Mouse (Mus musculus) myocyte (in vitro differentiated cells): Measurements from ENCODE around the gene Sh3rf1. TPM values are rescaled to one million over a fixed set of nuclear protein-coding genes. Genes with fewer than 3 reads are reported as not detected.

ENCODE experiments used
- H3K27me3 ChIP-seq: one replicate; pipeline ENCODE4 v1.6.1; 2011; ENCODE audit not compliant: control insufficient read depth, insufficient read depth, insufficient read length
- H3K36me3 ChIP-seq: one replicate; pipeline ENCODE4 v1.6.1; 2011; ENCODE audit not compliant: control insufficient read depth, insufficient read depth
- H3K4me2 ChIP-seq: one replicate; pipeline ENCODE4 v1.6.1; 2011; ENCODE audit warnings: low read depth, control low read depth
- H3K4me3 ChIP-seq: one replicate; pipeline ENCODE4 v1.5.1; 2011; ENCODE audit warnings: mild to moderate bottlenecking, control low read depth, moderate library complexity
- H3K79me2 ChIP-seq: one replicate; pipeline ENCODE4 v1.6.1; 2011; ENCODE audit not compliant: control insufficient read depth, insufficient read depth
- H3ac ChIP-seq: one replicate; pipeline ENCODE4 v1.6.1; 2011; ENCODE audit not compliant: control insufficient read depth, insufficient read length
- CEBPB ChIP-seq: IDR thresholded peaks from 2 replicates; pipeline ENCODE4 v1.6.1; 2011; ENCODE audit warnings: mild to moderate bottlenecking, moderate library complexity; ENCODE audit not compliant: poor library complexity, insufficient read depth, severe bottlenecking
- E2F4 ChIP-seq: IDR thresholded peaks from one replicate; pipeline ENCODE4 v1.6.1; 2011; ENCODE audit warnings: mild to moderate bottlenecking, control low read depth, moderate library complexity; ENCODE audit not compliant: insufficient read depth
- MAX ChIP-seq: IDR thresholded peaks from one replicate; pipeline ENCODE4 v1.6.1; 2011; ENCODE audit warnings: low read depth, mild to moderate bottlenecking, control low read depth
- MYOD1 ChIP-seq, 3 experiments: IDR thresholded peaks; one replicate each; pipeline ENCODE4 v1.6.1; 2011; ENCODE audit warnings: control low read depth in 2 of 3, low read depth in 2 of 3, mild to moderate bottlenecking in 2 of 3, moderate library complexity in 1 of 3; ENCODE audit not compliant: insufficient read length in 2 of 3, control insufficient read depth in 1 of 3
- MYOG ChIP-seq, 3 experiments: IDR thresholded peaks; one replicate each; pipeline ENCODE4 v1.6.1; 2011; ENCODE audit warnings: control low read depth in 2 of 3, low read depth in 2 of 3, mild to moderate bottlenecking in 2 of 3; ENCODE audit not compliant: insufficient read length in 2 of 3, control insufficient read depth in 1 of 3, insufficient read depth in 1 of 3
- POLR2A ChIP-seq: IDR thresholded peaks from one replicate; pipeline ENCODE4 v1.6.1; 2011; ENCODE audit warnings: low read depth, mild to moderate bottlenecking, control low read depth, moderate library complexity; ENCODE audit not compliant: insufficient read length
- POLR2AphosphoS2 ChIP-seq: IDR thresholded peaks from one replicate; pipeline ENCODE4 v1.6.1; 2011; ENCODE audit warnings: low read depth, control low read depth; ENCODE audit not compliant: insufficient read length
- REST ChIP-seq: IDR thresholded peaks from one replicate; pipeline ENCODE4 v1.6.1; 2011; ENCODE audit warnings: mild to moderate bottlenecking, control low read depth, moderate library complexity; ENCODE audit not compliant: insufficient read depth, insufficient read length
- SRF ChIP-seq: IDR thresholded peaks from one replicate; pipeline ENCODE4 v1.6.1; 2011; ENCODE audit warnings: low read depth; ENCODE audit not compliant: control insufficient read depth, insufficient read length
- TCF12 ChIP-seq: IDR thresholded peaks from one replicate; pipeline ENCODE4 v1.6.1; 2011; ENCODE audit warnings: mild to moderate bottlenecking, control low read depth; ENCODE audit not compliant: poor library complexity, insufficient read depth, severe bottlenecking
- TCF3 ChIP-seq: IDR thresholded peaks from one replicate; pipeline ENCODE4 v1.6.1; 2011; ENCODE audit warnings: low read depth, control low read depth; ENCODE audit not compliant: insufficient read length
- USF1 ChIP-seq: IDR thresholded peaks from one replicate; pipeline ENCODE4 v1.6.1; 2011; ENCODE audit warnings: low read depth, mild to moderate bottlenecking, control low read depth, moderate library complexity
- polyA plus RNA-seq: library from polyadenylated mRNA; unstranded; fragments of >200 nt; fragmentation: generic; extraction: Trizol; gene quantifications from one replicate; pipeline ENCODE4 v1.2.1, GENCODE M21; 2012; ENCODE audit warnings: missing spikeins

The Sh3rf1 gene
- polyA plus RNA-seq, 1 experiment, result 4.2 TPM

DNA sequence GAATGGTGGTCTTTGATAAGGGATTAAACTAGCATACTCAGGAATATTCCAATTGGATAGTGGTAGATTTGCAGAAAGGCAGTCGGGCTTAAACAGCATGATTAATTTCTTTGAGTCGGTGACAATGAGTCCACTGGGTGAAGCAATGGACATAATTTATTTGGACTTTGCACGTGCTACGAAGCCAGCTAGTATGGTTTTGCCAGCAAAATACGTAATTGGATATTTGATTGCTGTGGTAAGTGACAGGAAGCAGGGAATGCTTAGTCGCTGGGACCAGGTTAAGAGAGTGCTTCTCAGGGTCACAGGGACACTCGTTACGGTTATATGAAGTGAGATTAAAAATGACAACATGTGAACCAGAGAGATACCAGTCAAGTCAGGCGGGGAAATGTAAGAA lies 164.7 kb downstream of the Sh3rf1 start:
- Histone ChIP-seq H3ac (no peak overlapping the region), H3K4me3 (no peak overlapping the region), H3K79me2 (no peaks in the 10 kb centered on the region), H3K27me3 (no peaks in the 10 kb centered on the region), H3K36me3 (peaks cover 9% of the 10 kb centered on the region), H3K4me2 (no peak overlapping the region)
- no peak for TF ChIP-seq CEBPB
- no peak for TF ChIP-seq USF1
- no peak for TF ChIP-seq POLR2AphosphoS2
- no peak for TF ChIP-seq REST
- no peak for TF ChIP-seq TCF12
- no peak for TF ChIP-seq MYOG (IDR thresholded peaks at IDR 0.05; ENCODE audit: control insufficient read depth in 1 of 3, insufficient read depth in 1 of 3, insufficient read length in 2 of 3, low read depth in 2 of 3)

DNA sequence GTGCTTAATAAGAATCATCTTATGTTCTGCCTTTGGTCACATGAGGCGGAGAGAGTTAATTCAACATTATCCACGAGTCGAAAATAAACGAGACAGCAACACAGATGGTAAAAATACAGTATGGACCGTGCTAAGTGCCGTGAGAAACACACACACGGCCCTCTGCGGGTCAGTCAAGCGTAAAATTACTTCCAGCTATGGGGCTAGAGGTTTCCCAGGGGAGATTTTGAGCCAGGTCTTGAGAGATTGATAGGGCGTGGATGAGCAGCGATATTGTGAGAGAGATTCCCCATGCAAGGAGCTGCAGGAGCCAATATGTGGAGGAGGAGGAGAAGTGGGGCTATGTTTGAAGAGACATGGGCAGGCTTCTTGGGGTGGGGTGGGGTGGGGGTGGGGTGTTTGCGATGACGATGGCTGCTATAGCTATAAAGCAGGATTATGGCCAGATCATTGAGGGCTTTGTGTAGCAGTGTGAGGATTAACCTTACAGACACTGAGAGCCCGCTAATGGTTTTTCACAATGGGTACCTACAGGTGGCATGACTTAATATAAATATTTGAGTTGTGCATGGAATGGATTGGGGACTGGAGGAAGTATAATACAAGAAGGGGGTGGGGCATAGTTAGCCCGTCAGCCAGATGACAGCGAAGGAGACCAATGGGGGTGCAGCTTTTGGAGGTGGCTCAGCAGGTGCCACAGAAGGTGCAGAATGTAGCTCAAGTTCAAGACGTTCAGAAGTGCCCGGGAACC lies 166.8 kb downstream of the Sh3rf1 start:
- peaks cover 4% of the 10 kb centered on the region for H3K36me3 ChIP-seq

DNA sequence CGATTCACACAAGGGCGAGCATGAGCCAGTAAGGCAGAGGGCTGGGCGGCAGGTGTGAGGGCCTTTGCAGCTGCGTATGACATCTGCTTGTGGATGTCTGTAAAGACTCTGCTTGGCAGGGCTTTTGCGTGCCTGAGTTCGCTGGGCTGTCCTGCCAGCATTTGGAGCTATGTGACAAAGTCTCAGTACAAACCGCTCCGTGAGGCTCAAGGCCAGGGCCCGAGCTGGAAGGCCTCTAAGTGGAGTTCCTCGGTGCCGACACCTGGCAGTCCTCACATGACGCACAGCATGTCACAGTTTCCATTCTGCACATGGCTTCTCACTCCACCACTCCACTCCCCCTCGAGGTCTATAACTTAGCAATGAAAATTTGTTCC lies 167.4 kb downstream of the Sh3rf1 start:
- no peak overlapping the region for H3K4me3 ChIP-seq

More for the DNA sequence above, 166.8 kb downstream of the Sh3rf1 start:
- H3K4me2 ChIP-seq, result no peak overlapping the region
- TF ChIP-seq USF1 (no peak), POLR2A (no peak), E2F4 (no peak), MYOD1 (IDR thresholded peaks at IDR 0.05; ENCODE audit: control insufficient read depth in 1 of 3, insufficient read length in 2 of 3, low read depth in 2 of 3) (no peak), SRF (no peak), POLR2AphosphoS2 (no peak), TCF3 (no peak), MAX (no peak), MYOG (IDR thresholded peaks at IDR 0.05; ENCODE audit: control insufficient read depth in 1 of 3, insufficient read depth in 1 of 3, insufficient read length in 2 of 3, low read depth in 2 of 3) (no peak)
- H3K79me2 ChIP-seq, result no peaks in the 10 kb centered on the region
- H3ac ChIP-seq, result no peak overlapping the region
- H3K27me3 ChIP-seq, result no peaks in the 10 kb centered on the region
- no peak overlapping the region for H3K4me3 ChIP-seq

DNA sequence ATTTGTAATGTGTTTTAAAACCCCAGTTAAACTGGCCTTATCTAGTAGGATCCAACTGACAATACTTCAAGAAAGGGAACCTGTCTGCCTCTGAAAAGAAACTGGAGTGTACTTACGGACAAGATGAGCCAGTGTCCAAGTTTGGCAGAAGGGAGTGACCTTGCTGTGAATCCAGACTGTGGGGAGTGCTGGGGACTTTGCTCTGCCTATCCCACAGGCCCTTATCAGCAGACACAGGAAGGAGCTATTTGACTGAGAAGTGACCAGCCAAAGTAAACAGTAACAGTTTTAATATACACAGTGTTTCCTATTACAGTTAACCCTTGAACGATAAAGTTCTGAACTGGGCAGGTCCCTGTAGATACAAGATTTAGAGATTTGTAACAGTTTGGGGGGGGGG lies 173.5 kb downstream of the Sh3rf1 start:
- TF ChIP-seq POLR2AphosphoS2, result no peak
- no peak for TF ChIP-seq USF1
- TF ChIP-seq CEBPB, result no peak
- no peak for TF ChIP-seq E2F4
- no peak for TF ChIP-seq REST
- no peak for TF ChIP-seq MYOG (IDR thresholded peaks at IDR 0.05; ENCODE audit: control insufficient read depth in 1 of 3, insufficient read depth in 1 of 3, insufficient read length in 2 of 3, low read depth in 2 of 3)
- no peak for TF ChIP-seq POLR2A
- no peak for TF ChIP-seq TCF3
- TF ChIP-seq MAX, result no peak
- TF ChIP-seq TCF12, result no peak
- Histone ChIP-seq H3K4me3 (no peak overlapping the region), H3K36me3 (no peaks in the 10 kb centered on the region), H3K4me2 (no peak overlapping the region), H3K27me3 (no peaks in the 10 kb centered on the region), H3K79me2 (no peaks in the 10 kb centered on the region), H3ac (no peak overlapping the region)

More for the DNA sequence above, 167.4 kb downstream of the Sh3rf1 start:
- H3K4me2 ChIP-seq, result no peak overlapping the region
- H3K79me2 ChIP-seq, result no peaks in the 10 kb centered on the region
- no peak overlapping the region for H3ac ChIP-seq
- no peaks in the 10 kb centered on the region for H3K27me3 ChIP-seq
- TF ChIP-seq USF1 (no peak), E2F4 (no peak), MYOG (IDR thresholded peaks at IDR 0.05; ENCODE audit: control insufficient read depth in 1 of 3, insufficient read depth in 1 of 3, insufficient read length in 2 of 3, low read depth in 2 of 3) (no peak), CEBPB (no peak), TCF12 (no peak), POLR2A (no peak)
- peaks cover 4% of the 10 kb centered on the region for H3K36me3 ChIP-seq

DNA sequence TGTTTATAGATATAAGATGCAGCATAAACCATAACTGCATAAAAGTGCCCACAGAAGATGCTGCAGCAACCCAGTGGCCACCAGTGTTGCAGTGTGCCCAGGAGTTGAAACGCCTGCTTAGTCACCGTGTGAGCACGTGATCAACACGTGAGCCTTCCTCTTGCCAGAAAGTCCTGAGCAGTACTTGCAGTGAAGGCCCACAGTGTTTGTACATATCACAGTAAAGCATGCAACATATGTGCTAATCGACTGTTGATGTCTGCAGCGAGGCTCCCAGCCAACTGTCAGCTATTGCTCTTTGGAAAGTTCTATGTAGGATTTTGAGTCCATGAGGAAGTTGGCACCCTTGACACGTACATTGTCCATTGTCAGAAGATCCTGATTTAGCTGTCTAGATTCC lies 174.1 kb downstream of the Sh3rf1 start:
- H3K4me3 ChIP-seq, result no peak overlapping the region
- no peaks in the 10 kb centered on the region for H3K27me3 ChIP-seq
- no peak overlapping the region for H3K4me2 ChIP-seq
- no peak for TF ChIP-seq SRF
- TF ChIP-seq USF1, result no peak
- no peak for TF ChIP-seq MYOG (IDR thresholded peaks at IDR 0.05; ENCODE audit: control insufficient read depth in 1 of 3, insufficient read depth in 1 of 3, insufficient read length in 2 of 3, low read depth in 2 of 3)
- no peak for TF ChIP-seq CEBPB
- TF ChIP-seq POLR2AphosphoS2, result no peak
- no peak for TF ChIP-seq TCF12
- TF ChIP-seq MYOD1 (IDR thresholded peaks at IDR 0.05; ENCODE audit: control insufficient read depth in 1 of 3, insufficient read length in 2 of 3, low read depth in 2 of 3), result no peak
- TF ChIP-seq MAX, result no peak
- TF ChIP-seq E2F4, result no peak
- no peak for TF ChIP-seq REST
- TF ChIP-seq TCF3, result no peak
- TF ChIP-seq POLR2A, result no peak
- no peaks in the 10 kb centered on the region for H3K36me3 ChIP-seq
- H3K79me2 ChIP-seq, result no peaks in the 10 kb centered on the region
- H3ac ChIP-seq, result no peak overlapping the region
